Mouse (Mus musculus) liver, adult 2 months (tissue): ENCODE measurements around the gene Ssh2. TPM values are rescaled to one million over a fixed set of nuclear protein-coding genes. Genes with fewer than 3 reads are reported as not detected.

Source experiments
- DNase-seq: peaks from one replicate; pipeline ENCODE4 v3.0.0-alpha.2; 2011; ENCODE audit warnings: low read depth, low spot score; ENCODE audit errors: extremely low read depth
- H3K27ac ChIP-seq: fragments of 200-500 bp; replicated peaks from 2 replicates; pipeline ENCODE4 v1.5.1; 2012; ENCODE audit warnings: low read depth, mild to moderate bottlenecking, control low read depth, inconsistent platforms, low read length; ENCODE audit not compliant: insufficient read depth
- H3K27me3 ChIP-seq: fragments of 200-500 bp; 2 replicates; pipeline ENCODE4 v1.6.1; 2012; ENCODE audit warnings: mild to moderate bottlenecking, moderate library complexity, low read length, inconsistent platforms; ENCODE audit not compliant: control insufficient read depth, insufficient read depth
- H3K36me3 ChIP-seq: fragments of 200-500 bp; 2 replicates; pipeline ENCODE4 v1.6.1; 2012; ENCODE audit warnings: low read length, inconsistent platforms; ENCODE audit not compliant: control insufficient read depth, insufficient read depth
- H3K4me1 ChIP-seq: fragments of 200-500 bp; 2 replicates; pipeline ENCODE4 v1.6.1; 2011; ENCODE audit warnings: low read length; ENCODE audit not compliant: control insufficient read depth, insufficient read depth
- H3K4me3 ChIP-seq: fragments of 200-500 bp; 2 replicates; pipeline ENCODE4 v1.5.1; 2011; ENCODE audit warnings: low read depth, mild to moderate bottlenecking, control low read depth, low read length, moderate library complexity; ENCODE audit not compliant: insufficient read depth
- H3K79me2 ChIP-seq: fragments of 200-500 bp; 2 replicates; pipeline ENCODE4 v1.6.1; 2012; ENCODE audit warnings: inconsistent platforms, mild to moderate bottlenecking, low read length, moderate library complexity; ENCODE audit not compliant: control insufficient read depth, insufficient read depth
- H3K9ac ChIP-seq: fragments of 200-500 bp; 2 replicates; pipeline ENCODE4 v1.6.1; 2012; ENCODE audit warnings: low read depth, mild to moderate bottlenecking, control low read depth, inconsistent platforms, low read length
- CTCF ChIP-seq: fragments of 200-500 bp; IDR thresholded peaks from 2 replicates; pipeline ENCODE4 v1.5.1; 2011; ENCODE audit warnings: low read depth, low read length, control low read depth
- POLR2A ChIP-seq: fragments of 200-500 bp; IDR thresholded peaks from 2 replicates; pipeline ENCODE4 v1.6.1; 2011; ENCODE audit warnings: low read length, control low read depth; ENCODE audit not compliant: insufficient read depth; ENCODE audit errors: extremely low read depth
- WGBS: fragments of 180-500 bp; shearing (Covaris S2); methylation state at CpG from one replicate; pipeline ENCODE4 v1.1.7; 2018; 5-methylcytosine and 5-hydroxymethylcytosine counted together
- polyA plus RNA-seq: library from polyadenylated mRNA; depleted of rRNA; stranded (reverse); fragments of >200 nt; gene quantifications from 2 replicates; pipeline ENCODE4 v1.2.3, GENCODE M21; 2012
- total RNA-seq: library from RNA; depleted of rRNA; stranded (reverse); fragments of >200 nt; gene quantifications from 2 replicates; pipeline ENCODE4 v1.2.3, GENCODE M21; 2014

The Ssh2 gene
- total and polyA plus RNA-seq, 2 experiments, result 3.7 to 20.1 TPM

DNA sequence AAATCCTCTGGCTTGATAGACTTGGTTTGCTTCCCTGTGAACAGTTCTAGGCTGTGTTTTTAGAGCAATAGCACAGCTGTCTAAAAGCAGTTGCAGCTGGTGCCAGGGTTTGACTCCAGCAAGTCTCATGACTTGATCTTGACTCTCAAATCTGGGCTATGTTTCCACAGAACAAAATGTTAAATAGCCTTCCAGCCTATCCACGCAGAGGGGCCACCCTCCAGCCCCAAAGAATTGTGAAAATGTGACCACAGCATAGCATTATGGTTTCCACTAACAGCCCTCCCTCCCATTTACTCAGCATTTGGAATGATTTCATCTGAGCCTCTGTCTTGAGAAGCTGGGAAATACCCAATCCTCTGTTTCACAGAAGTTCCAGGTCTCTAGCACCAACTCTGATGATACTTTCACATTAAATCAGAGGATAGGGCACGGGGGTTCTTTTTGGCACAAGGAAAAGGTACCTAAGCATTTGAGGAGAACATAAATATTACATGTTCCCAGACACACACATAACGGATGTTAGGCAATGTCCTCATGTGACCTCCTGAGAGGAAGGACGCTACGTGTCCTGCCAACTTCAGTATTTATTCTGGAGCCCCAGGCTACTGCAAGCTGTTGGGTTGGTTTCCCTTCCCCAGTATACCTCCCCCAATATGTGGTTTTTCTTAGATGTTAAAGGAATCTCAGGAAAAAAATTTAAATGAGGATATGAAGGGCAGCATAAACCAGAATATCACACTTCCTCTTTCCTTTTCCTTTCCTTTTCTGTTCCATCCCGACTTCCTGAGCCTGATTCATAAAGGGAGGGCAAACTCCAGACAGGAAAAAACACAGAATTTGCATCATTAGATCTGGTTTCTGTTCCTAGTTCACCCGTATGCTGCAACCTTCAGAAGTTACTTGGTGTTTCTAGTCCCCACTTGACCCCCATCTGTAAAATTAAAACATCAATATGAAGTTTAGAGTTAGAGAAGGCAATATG is 226.4 kb downstream of the Ssh2 start:
- Histone ChIP-seq H3K27ac (peak overlapping the region; percentile 70), H3K36me3 (peaks cover 41% of the 10 kb centered on the region), H3K4me1 (peaks cover 32% of the 10 kb centered on the region), H3K9ac (no peak overlapping the region), H3K79me2 (no peaks in the 10 kb centered on the region), H3K27me3 (no peaks in the 10 kb centered on the region), H3K4me3 (no peak overlapping the region)
- TF ChIP-seq POLR2A (no peak), CTCF (no peak)
- WGBS, result 11% methylated on average over 7 of the region's 7 CpGs
- peak; percentile 75 for DNase-seq

- H3K4me3 ChIP-seq, result no peak overlapping the region
Observed at GRCm38 (mm10) chr11:77444939-77445338, 228.9 kb downstream of the Ssh2 start.

DNA sequence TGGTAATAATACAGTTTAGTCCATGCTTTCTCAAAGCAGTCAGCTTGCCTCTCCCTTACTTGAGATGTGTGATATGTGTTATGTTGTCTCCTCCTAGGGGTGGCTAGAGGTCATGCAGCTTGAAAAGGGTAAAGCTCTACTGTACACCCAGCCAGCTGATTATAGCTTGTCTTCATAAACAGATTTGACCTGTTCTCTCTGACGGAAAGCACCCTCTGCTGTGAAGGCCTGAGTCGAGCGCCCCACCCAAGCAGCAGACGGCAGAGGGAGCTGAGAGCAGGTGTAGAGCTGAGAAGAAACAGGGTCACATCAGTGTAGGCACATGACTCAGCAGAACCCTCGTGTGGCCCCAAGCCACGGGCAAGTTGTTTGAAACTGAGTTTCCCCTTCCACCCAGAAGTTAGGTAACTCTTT is 230.5 kb downstream of the Ssh2 start:
- no peak overlapping the region for H3K4me3 ChIP-seq
- peaks cover 32% of the 10 kb centered on the region for H3K4me1 ChIP-seq
- H3K79me2 ChIP-seq, result no peaks in the 10 kb centered on the region
- H3K27ac ChIP-seq, result peak overlapping the region; percentile 63
- peak; percentile 75 for DNase-seq
- peaks cover 37% of the 10 kb centered on the region for H3K36me3 ChIP-seq
- WGBS, result 9% methylated on average over 6 of the region's 6 CpGs
- H3K9ac ChIP-seq, result peak overlapping the region; percentile 37; the same call in 1 of the 2 replicates
- TF ChIP-seq CTCF (peak; percentile 51), POLR2A (no peak)
- H3K27me3 ChIP-seq, result no peaks in the 10 kb centered on the region

More at GRCm38 (mm10) chr11:77444939-77445338, 228.9 kb downstream of the Ssh2 start:
- H3K79me2 ChIP-seq, result no peaks in the 10 kb centered on the region
- H3K27me3 ChIP-seq, result no peaks in the 10 kb centered on the region
- peaks cover 38% of the 10 kb centered on the region for H3K36me3 ChIP-seq
- DNase-seq, result peak; percentile 72
- TF ChIP-seq CTCF (no peak), POLR2A (no peak)
- H3K27ac ChIP-seq, result no peak overlapping the region
- peaks cover 32% of the 10 kb centered on the region for H3K4me1 ChIP-seq
- no peak overlapping the region for H3K9ac ChIP-seq
- 1% methylated on average over 2 of the region's 2 CpGs for WGBS

GRCm38 (mm10) chr11:77449224-77449623 is 233.1 kb downstream of the Ssh2 start:
- peaks cover 16% of the 10 kb centered on the region for H3K4me1 ChIP-seq
- TF ChIP-seq CTCF (no peak), POLR2A (no peak)
- H3K36me3 ChIP-seq, result peaks cover 26% of the 10 kb centered on the region
- no peaks in the 10 kb centered on the region for H3K27me3 ChIP-seq
- WGBS, result 78% methylated on average over 7 of the region's 7 CpGs
- DNase-seq, result no peak
- no peak overlapping the region for H3K27ac ChIP-seq
- H3K4me3 ChIP-seq, result no peak overlapping the region
- no peak overlapping the region for H3K9ac ChIP-seq
- no peaks in the 10 kb centered on the region for H3K79me2 ChIP-seq

DNA sequence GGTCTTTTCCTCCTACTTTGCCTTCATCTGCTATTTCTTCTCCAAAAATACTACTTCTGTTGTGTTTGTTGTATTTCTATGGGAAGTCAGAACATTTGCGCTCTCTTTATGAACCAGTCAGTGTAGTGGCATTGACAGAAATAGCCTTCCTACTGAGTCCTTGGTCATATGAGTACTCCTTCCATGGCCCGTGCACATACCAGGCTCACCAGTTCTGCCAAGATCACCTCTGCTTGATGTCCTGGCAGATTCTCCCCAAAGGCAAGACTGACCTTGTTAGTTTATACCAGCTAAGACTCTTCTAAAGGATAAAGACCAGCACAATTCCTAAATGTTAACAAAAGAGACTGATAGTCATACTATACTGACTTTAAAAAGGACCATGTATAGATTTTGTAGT is 235.6 kb downstream of the Ssh2 start:
- peaks cover 32% of the 10 kb centered on the region for H3K36me3 ChIP-seq
- H3K27ac ChIP-seq, result no peak overlapping the region
- H3K4me1 ChIP-seq, result peaks cover 4% of the 10 kb centered on the region
- no peak overlapping the region for H3K9ac ChIP-seq
- H3K79me2 ChIP-seq, result no peaks in the 10 kb centered on the region
- H3K4me3 ChIP-seq, result no peak overlapping the region
- 95% methylated on average over 2 of the region's 2 CpGs for WGBS
- DNase-seq, result no peak
- H3K27me3 ChIP-seq, result no peaks in the 10 kb centered on the region
- TF ChIP-seq CTCF (no peak), POLR2A (no peak)

- Histone ChIP-seq H3K27ac (no peak overlapping the region), H3K9ac (no peak overlapping the region), H3K4me3 (no peak overlapping the region), H3K79me2 (no peaks in the 10 kb centered on the region), H3K4me1 (peaks cover 2% of the 10 kb centered on the region; the same call in 1 of the 2 replicates), H3K27me3 (no peaks in the 10 kb centered on the region), H3K36me3 (peaks cover 32% of the 10 kb centered on the region)
- 89% methylated on average over 2 of the region's 2 CpGs for WGBS
- no peak for DNase-seq
- TF ChIP-seq POLR2A (no peak), CTCF (no peak)
Observed at GRCm38 (mm10) chr11:77453388-77453787, 237.3 kb downstream of the Ssh2 start.
